9 mouse cellular contexts compared by ENCODE assay signal in genomic region chr17:18957800-18958199, GRCm38 (mm10). TPM values are rescaled to one million over a fixed set of nuclear protein-coding genes. Genes with fewer than 3 reads are reported as not detected.
A peak's percentile ranks its signal among the peaks of the same experiment; 100 is the strongest.
DNase-seq lines count a peak whose midpoint lies in the region; ATAC-seq and TF ChIP-seq lines count a peak whose summit lies in the region.
"Not testable (repeated sequence)": the region's sequence is repeated elsewhere in the genome, so short reads cannot be mapped to it uniquely, and the experiment has no call there.
"Had no signal": no experiment of that assay in that cellular context is flagged by ENCODE, and none has a peak within 500 bp of the region (broad histone marks: within the 10 kb centered on the region; RNA-seq: fewer than 3 reads in every experiment).

No protein-coding gene starts in this region.

- not testable (repeated sequence) for TF ChIP-seq POLR2A in spleen, adult 2 months (IDR thresholded peaks at IDR 0.05; ENCODE audit: low read depth, low read length)

- peak overlapping the region; percentile 33; the same call in 1 of the 2 replicates for H3K27ac ChIP-seq in spleen, adult 2 months (ENCODE audit: insufficient read depth, low read length)

- 50% methylated on average over 1 of the region's 1 CpGs for WGBS in spleen, adult 2 months

- not testable (repeated sequence) for H3K4me1 ChIP-seq in spleen, adult 2 months (ENCODE audit: control insufficient read depth, insufficient read depth, insufficient read length)

- H3K27me3 ChIP-seq in spleen, adult 2 months (ENCODE audit: control insufficient read depth, insufficient read depth, low read length), result not testable (repeated sequence)

- peak; percentile 87 for ATAC-seq in CD4-positive, CD25-positive, alpha-beta regulatory T cell, adult 4 months
- peak; percentile 86 for ATAC-seq in activated CD4-positive, CD25-positive, alpha-beta regulatory T cell, adult 4 months
- peak; percentile 90 for ATAC-seq in inflammation-experienced regulatory T-cells, adult 6 months

- DNase-seq in spleen, adult 2 months (ENCODE audit: low read depth in 1 of 2, low spot score in 2 of 2), result not testable (repeated sequence)

- not testable (repeated sequence) for TF ChIP-seq CTCF in spleen, adult 2 months (IDR thresholded peaks at IDR 0.05; ENCODE audit: extremely low read depth, insufficient read depth, insufficient read length, insufficient replicate concordance)

- not testable (repeated sequence) for H3K36me3 ChIP-seq in spleen, adult 2 months (ENCODE audit: control insufficient read depth, insufficient read depth, low read length)

- H3K4me3 ChIP-seq in spleen, adult 2 months (ENCODE audit: extremely low read depth, insufficient read depth, insufficient read length), result not testable (repeated sequence)

RNA-seq across cellular contexts. Expression of gene Vmn2r97, which starts 43.7 kb away (rescaled TPM):
- polyA plus RNA-seq in CD4-positive, CD25-positive, alpha-beta regulatory T cell, adult 4 months (2017; shearing (Covaris generic)), result 1 to 10 TPM; 4.2 to 7.0 TPM
- 1 to 10 TPM in 1 of 2 experiments, under 1 TPM in 1; 0.50 to 3.2 TPM for polyA plus RNA-seq in activated CD4-positive, CD25-positive, alpha-beta regulatory T cell, adult 4 months (2017; shearing (Covaris generic))
- polyA plus RNA-seq in inflammation-experienced regulatory T-cells, adult 6 months (2017; shearing (Covaris generic)), result 1 to 10 TPM in 2 of 3 experiments, under 1 TPM in 1; 0.95 to 3.8 (median 1.2) TPM
- not detected in 2 replicates for polyA plus RNA-seq in spleen, adult 2 months (2012; rRNA removed)
- polyA plus RNA-seq: adrenal gland, adult 2 months; brain, embryonic 14.5 days; C2C12; cerebellum, adult 2 months; G1E had no signal
